Mouse (Mus musculus): ENCODE data around the gene Podxl. TPM values are rescaled to one million over a fixed set of nuclear protein-coding genes. Genes with fewer than 3 reads are reported as not detected.
A peak's percentile ranks its signal among the peaks of the same experiment; 100 is the strongest.

The Podxl gene
- polyA plus RNA-seq, 1 experiment from 2014 or later, result 17.5 TPM

DNA sequence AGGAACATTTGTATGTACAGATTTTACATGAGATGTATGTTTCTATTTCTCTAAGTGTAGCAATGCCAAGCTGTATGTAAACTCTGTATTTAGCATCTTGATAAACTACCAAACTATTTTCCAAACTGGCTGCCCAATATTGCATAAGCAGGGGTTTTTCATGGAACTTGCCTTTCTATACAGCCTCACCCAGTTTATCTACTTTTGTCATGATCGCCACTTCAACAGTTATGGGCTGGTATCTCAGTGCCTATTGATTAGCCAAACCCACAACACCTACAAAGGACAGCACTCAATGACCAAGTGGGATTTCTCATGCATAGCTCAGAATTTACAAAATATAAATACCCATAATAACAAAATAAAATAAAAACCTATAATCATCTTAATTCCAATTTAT, 25.7 kb downstream of the Podxl start:
- no peak overlapping the region for H3K4me3 ChIP-seq
- 96% methylated on average over 1 of the region's 1 CpGs for WGBS
- no peaks in the 10 kb centered on the region for H3K9me3 ChIP-seq (replicated peaks)
- no peaks in the 10 kb centered on the region for H3K27me3 ChIP-seq
- H3K36me3 ChIP-seq, result no peaks in the 10 kb centered on the region
- ATAC-seq (replicated peaks; ENCODE audit: insufficient number of reproducible peaks, insufficient read depth, low FRiP score, low read depth), result no peak
- no peak overlapping the region for H3K27ac ChIP-seq
- H3K4me2 ChIP-seq, result no peak overlapping the region
- no peak overlapping the region for H3K9ac ChIP-seq
- H3K4me1 ChIP-seq (replicated peaks), result no peaks in the 10 kb centered on the region

GRCm38 (mm10) chr6:31537193-31537592, 26.6 kb downstream of the Podxl start:
- Histone ChIP-seq H3K27me3 (no peaks in the 10 kb centered on the region), H3K4me1 (replicated peaks) (no peaks in the 10 kb centered on the region), H3K27ac (no peak overlapping the region), H3K36me3 (no peaks in the 10 kb centered on the region), H3K4me2 (no peak overlapping the region), H3K9me3 (replicated peaks) (no peaks in the 10 kb centered on the region), H3K4me3 (no peak overlapping the region), H3K9ac (no peak overlapping the region)
- WGBS, result 65% methylated on average over 4 of the region's 4 CpGs
- ATAC-seq (replicated peaks; ENCODE audit: insufficient number of reproducible peaks, insufficient read depth, low FRiP score, low read depth), result no peak

GRCm38 (mm10) chr6:31534705-31535104, 29.1 kb downstream of the Podxl start:
- no peaks in the 10 kb centered on the region for H3K9me3 ChIP-seq (replicated peaks)
- no peak for ATAC-seq (replicated peaks; ENCODE audit: insufficient number of reproducible peaks, insufficient read depth, low FRiP score, low read depth)
- H3K27me3 ChIP-seq, result no peaks in the 10 kb centered on the region
- no peaks in the 10 kb centered on the region for H3K4me1 ChIP-seq (replicated peaks)
- no peak overlapping the region for H3K9ac ChIP-seq
- H3K36me3 ChIP-seq, result no peaks in the 10 kb centered on the region
- no peak overlapping the region for H3K4me3 ChIP-seq
- no peak overlapping the region for H3K27ac ChIP-seq
- WGBS, result 81% methylated on average over 5 of the region's 5 CpGs
- H3K4me2 ChIP-seq, result no peak overlapping the region

DNA sequence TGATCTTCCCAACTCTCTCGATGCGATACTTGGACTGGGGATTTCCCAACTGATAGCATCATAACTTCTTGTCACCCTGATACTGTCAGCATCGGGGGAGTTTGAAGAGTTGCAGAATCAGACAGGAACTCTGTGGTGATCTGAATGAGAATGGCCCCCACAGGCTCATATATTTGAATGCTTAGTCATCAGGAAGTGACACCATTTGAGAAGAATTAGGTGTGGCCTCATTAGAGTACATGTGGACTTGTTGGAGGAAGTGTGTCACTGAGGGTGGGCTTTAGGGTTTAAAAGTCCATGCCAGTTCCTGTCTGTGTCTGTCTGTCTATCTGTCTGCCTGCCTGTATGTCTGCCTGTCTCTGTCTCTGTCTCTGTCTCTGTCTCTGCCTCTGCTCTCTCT, 31.9 kb downstream of the Podxl start:
- H3K4me1 ChIP-seq (replicated peaks), result no peaks in the 10 kb centered on the region
- no peak overlapping the region for H3K9ac ChIP-seq
- no peak for ATAC-seq (replicated peaks; ENCODE audit: insufficient number of reproducible peaks, insufficient read depth, low FRiP score, low read depth)
- 60% methylated on average over 3 of the region's 3 CpGs for WGBS
- H3K4me3 ChIP-seq, result no peak overlapping the region
- no peaks in the 10 kb centered on the region for H3K9me3 ChIP-seq (replicated peaks)
- no peaks in the 10 kb centered on the region for H3K36me3 ChIP-seq
- H3K27me3 ChIP-seq, result no peaks in the 10 kb centered on the region
- no peak overlapping the region for H3K4me2 ChIP-seq
- no peak overlapping the region for H3K27ac ChIP-seq

DNA sequence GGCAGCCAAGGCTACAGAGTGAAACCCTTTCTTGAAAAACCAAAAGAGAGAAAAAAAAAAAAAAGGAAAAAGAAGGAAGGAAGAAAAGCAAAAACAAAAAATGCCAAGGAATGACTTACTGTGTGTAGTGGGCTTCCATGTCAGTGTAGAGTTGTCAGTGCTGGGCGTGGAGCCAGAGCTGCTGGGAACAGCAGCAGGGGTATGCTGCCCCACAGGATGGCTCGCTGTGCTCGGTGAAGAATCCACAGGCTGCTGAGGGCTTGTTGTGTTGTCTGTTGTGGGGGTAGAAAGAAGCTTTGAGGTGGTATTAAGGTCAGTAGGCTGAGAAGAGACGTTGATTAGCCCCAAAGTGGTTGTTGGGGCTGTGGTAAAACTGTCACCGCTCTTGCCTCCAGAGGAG, 35.4 kb downstream of the Podxl start:
- ATAC-seq (replicated peaks; ENCODE audit: insufficient number of reproducible peaks, insufficient read depth, low FRiP score, low read depth), result no peak
- Histone ChIP-seq H3K4me2 (no peak overlapping the region), H3K9me3 (replicated peaks) (no peaks in the 10 kb centered on the region), H3K36me3 (peaks cover 5% of the 10 kb centered on the region; the same call in 1 of the 2 replicates), H3K4me3 (no peak overlapping the region), H3K4me1 (replicated peaks) (no peaks in the 10 kb centered on the region), H3K27me3 (no peaks in the 10 kb centered on the region), H3K27ac (no peak overlapping the region), H3K9ac (no peak overlapping the region)
- 74% methylated on average over 5 of the region's 5 CpGs for WGBS

- H3K4me2 ChIP-seq, result no peak overlapping the region
- no peak overlapping the region for H3K4me3 ChIP-seq
- H3K9me3 ChIP-seq (replicated peaks), result no peaks in the 10 kb centered on the region
- no peak overlapping the region for H3K27ac ChIP-seq
- H3K36me3 ChIP-seq, result peaks cover 5% of the 10 kb centered on the region; the same call in 1 of the 2 replicates
- no peak for ATAC-seq (replicated peaks; ENCODE audit: insufficient number of reproducible peaks, insufficient read depth, low FRiP score, low read depth)
- H3K4me1 ChIP-seq (replicated peaks), result no peaks in the 10 kb centered on the region
- WGBS, result 65% methylated on average over 7 of the region's 7 CpGs
- no peaks in the 10 kb centered on the region for H3K27me3 ChIP-seq
- no peak overlapping the region for H3K9ac ChIP-seq
Measured at GRCm38 (mm10) chr6:31527897-31528296, 35.9 kb downstream of the Podxl start.

DNA sequence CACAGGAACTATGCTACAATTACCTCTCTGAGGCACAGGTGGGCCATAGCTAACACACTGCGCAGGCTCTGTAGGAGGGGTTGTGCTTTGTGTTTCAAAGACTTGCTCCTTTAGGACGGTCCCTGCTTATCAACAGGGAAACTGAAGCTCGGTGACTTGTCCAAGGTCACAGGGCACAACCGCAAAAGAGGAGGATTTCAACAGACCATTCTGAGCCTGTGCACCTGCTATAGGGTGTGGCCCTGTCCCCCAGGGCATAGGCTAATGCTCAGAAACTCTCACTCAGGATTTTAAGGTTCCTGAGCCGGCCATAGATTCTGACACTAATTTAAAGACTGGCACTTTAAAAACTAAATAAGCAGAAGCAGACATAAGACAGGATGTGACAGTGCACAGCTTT, 36.9 kb downstream of the Podxl start:
- no peak overlapping the region for H3K4me3 ChIP-seq
- H3K9me3 ChIP-seq (replicated peaks), result no peaks in the 10 kb centered on the region
- no peak overlapping the region for H3K4me2 ChIP-seq
- H3K9ac ChIP-seq, result no peak overlapping the region
- peaks cover 5% of the 10 kb centered on the region; the same call in 1 of the 2 replicates for H3K36me3 ChIP-seq
- no peaks in the 10 kb centered on the region for H3K27me3 ChIP-seq
- H3K27ac ChIP-seq, result no peak overlapping the region
- WGBS, result 72% methylated on average over 5 of the region's 5 CpGs
- H3K4me1 ChIP-seq (replicated peaks), result no peaks in the 10 kb centered on the region
- no peak for ATAC-seq (replicated peaks; ENCODE audit: insufficient number of reproducible peaks, insufficient read depth, low FRiP score, low read depth)

DNA sequence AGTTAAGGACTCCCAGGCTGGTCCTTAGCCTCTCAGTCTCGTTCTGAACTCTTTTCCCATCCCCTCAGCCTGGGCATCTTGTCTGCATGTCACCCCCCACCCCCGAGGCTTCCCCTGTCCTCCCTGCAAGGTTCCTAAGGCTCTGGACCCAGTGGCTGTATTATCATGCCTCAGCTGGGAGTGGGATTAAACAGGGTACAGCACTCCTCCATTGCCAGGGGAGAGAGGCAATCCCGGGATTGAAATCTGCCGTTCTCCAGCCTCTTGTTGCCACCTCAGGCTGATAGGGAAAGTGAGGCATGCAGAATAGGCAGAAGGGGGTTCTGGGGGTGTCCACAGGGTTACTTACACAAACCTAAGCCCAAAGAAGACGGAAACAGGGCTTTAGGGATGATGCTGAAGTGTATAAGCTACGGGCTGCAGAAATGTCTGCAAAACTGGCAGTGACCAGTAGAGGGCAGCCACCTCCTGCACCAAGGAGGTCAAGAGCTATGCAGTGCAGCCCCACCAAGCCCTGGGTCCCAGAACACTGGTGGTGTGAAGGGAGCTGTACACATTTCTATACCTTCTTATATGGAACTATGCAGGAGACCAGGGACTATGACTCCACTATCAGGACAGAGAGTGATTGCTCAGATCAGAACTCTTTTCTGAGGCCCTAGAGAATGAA, 38.4 kb downstream of the Podxl start:
- H3K27me3 ChIP-seq, result no peaks in the 10 kb centered on the region
- H3K4me3 ChIP-seq, result no peak overlapping the region
- 59% methylated on average over 6 of the region's 6 CpGs for WGBS
- H3K9ac ChIP-seq, result no peak overlapping the region
- ATAC-seq (replicated peaks; ENCODE audit: insufficient number of reproducible peaks, insufficient read depth, low FRiP score, low read depth), result peak; percentile 47; the same call in 1 of the 2 replicates
- no peaks in the 10 kb centered on the region for H3K9me3 ChIP-seq (replicated peaks)
- no peaks in the 10 kb centered on the region for H3K4me1 ChIP-seq (replicated peaks)
- no peak overlapping the region for H3K4me2 ChIP-seq
- H3K36me3 ChIP-seq, result peaks cover 5% of the 10 kb centered on the region; the same call in 1 of the 2 replicates
- no peak overlapping the region for H3K27ac ChIP-seq

- no peak overlapping the region for H3K9ac ChIP-seq
- no peaks in the 10 kb centered on the region for H3K27me3 ChIP-seq
- no peak for ATAC-seq (replicated peaks; ENCODE audit: insufficient number of reproducible peaks, insufficient read depth, low FRiP score, low read depth)
- no peak overlapping the region for H3K27ac ChIP-seq
- no peaks in the 10 kb centered on the region for H3K4me1 ChIP-seq (replicated peaks)
- no peak overlapping the region for H3K4me3 ChIP-seq
- H3K36me3 ChIP-seq, result peaks cover 5% of the 10 kb centered on the region; the same call in 1 of the 2 replicates
- no peak overlapping the region for H3K4me2 ChIP-seq
- H3K9me3 ChIP-seq (replicated peaks), result no peaks in the 10 kb centered on the region
- WGBS, result 72% methylated on average over 8 of the region's 8 CpGs
Measured at GRCm38 (mm10) chr6:31524647-31525046, 39.1 kb downstream of the Podxl start.

- Histone ChIP-seq H3K9me3 (replicated peaks) (no peaks in the 10 kb centered on the region), H3K4me1 (replicated peaks) (no peaks in the 10 kb centered on the region; the same call in 1 of the 2 replicates), H3K4me2 (no peak overlapping the region), H3K27me3 (no peaks in the 10 kb centered on the region), H3K4me3 (no peak overlapping the region), H3K36me3 (peaks cover 5% of the 10 kb centered on the region; the same call in 1 of the 2 replicates), H3K27ac (no peak overlapping the region), H3K9ac (no peak overlapping the region)
- no peak for ATAC-seq (replicated peaks; ENCODE audit: insufficient number of reproducible peaks, insufficient read depth, low FRiP score, low read depth)
- WGBS, result 86% methylated on average over 13 of the region's 13 CpGs
Measured at GRCm38 (mm10) chr6:31524121-31524520, 39.7 kb downstream of the Podxl start.

DNA sequence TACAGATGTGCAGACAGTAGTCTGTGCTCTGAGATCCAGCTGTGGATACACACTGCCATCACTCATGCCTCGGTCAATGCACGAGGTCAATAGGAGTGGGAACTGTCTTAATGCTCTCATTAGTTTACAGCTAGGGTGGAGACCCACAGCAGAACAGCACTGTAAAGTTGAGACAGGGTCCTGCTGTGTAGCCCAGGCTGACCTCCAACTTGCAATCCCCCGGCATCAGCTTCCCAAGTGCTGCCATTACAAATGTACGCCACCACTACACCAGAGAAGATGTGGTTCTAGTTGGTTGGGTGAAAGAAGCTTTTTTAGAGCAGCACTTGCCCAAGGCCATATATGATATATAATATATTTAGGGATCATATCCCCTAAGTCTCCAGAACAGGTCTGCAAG, 40.1 kb downstream of the Podxl start:
- H3K36me3 ChIP-seq, result peaks cover 5% of the 10 kb centered on the region; the same call in 1 of the 2 replicates
- H3K4me3 ChIP-seq, result no peak overlapping the region
- ATAC-seq (replicated peaks; ENCODE audit: insufficient number of reproducible peaks, insufficient read depth, low FRiP score, low read depth), result no peak

GRCm38 (mm10) chr6:31523039-31523438, 40.7 kb downstream of the Podxl start:
- H3K4me3 ChIP-seq, result no peak overlapping the region
- no peak for ATAC-seq (replicated peaks; ENCODE audit: insufficient number of reproducible peaks, insufficient read depth, low FRiP score, low read depth)
- H3K4me1 ChIP-seq (replicated peaks), result peaks cover 10% of the 10 kb centered on the region
- no peaks in the 10 kb centered on the region for H3K27me3 ChIP-seq
- peaks cover 5% of the 10 kb centered on the region; the same call in 1 of the 2 replicates for H3K36me3 ChIP-seq
- H3K9ac ChIP-seq, result no peak overlapping the region
- no peak overlapping the region for H3K27ac ChIP-seq
- H3K9me3 ChIP-seq (replicated peaks), result no peaks in the 10 kb centered on the region
- WGBS, result 71% methylated on average over 5 of the region's 5 CpGs
- no peak overlapping the region for H3K4me2 ChIP-seq

More for the DNA sequence above, 40.1 kb downstream of the Podxl start:
- WGBS, result 83% methylated on average over 4 of the region's 4 CpGs
- Histone ChIP-seq H3K4me2 (no peak overlapping the region), H3K27ac (no peak overlapping the region), H3K9ac (no peak overlapping the region), H3K27me3 (no peaks in the 10 kb centered on the region), H3K9me3 (replicated peaks) (no peaks in the 10 kb centered on the region), H3K4me1 (replicated peaks) (peaks cover 4% of the 10 kb centered on the region)

Data from heart, embryonic 15.5 days (tissue).